Mouse (Mus musculus): ENCODE results near the gene Lmx1b.

Gene Lmx1b

DNA sequence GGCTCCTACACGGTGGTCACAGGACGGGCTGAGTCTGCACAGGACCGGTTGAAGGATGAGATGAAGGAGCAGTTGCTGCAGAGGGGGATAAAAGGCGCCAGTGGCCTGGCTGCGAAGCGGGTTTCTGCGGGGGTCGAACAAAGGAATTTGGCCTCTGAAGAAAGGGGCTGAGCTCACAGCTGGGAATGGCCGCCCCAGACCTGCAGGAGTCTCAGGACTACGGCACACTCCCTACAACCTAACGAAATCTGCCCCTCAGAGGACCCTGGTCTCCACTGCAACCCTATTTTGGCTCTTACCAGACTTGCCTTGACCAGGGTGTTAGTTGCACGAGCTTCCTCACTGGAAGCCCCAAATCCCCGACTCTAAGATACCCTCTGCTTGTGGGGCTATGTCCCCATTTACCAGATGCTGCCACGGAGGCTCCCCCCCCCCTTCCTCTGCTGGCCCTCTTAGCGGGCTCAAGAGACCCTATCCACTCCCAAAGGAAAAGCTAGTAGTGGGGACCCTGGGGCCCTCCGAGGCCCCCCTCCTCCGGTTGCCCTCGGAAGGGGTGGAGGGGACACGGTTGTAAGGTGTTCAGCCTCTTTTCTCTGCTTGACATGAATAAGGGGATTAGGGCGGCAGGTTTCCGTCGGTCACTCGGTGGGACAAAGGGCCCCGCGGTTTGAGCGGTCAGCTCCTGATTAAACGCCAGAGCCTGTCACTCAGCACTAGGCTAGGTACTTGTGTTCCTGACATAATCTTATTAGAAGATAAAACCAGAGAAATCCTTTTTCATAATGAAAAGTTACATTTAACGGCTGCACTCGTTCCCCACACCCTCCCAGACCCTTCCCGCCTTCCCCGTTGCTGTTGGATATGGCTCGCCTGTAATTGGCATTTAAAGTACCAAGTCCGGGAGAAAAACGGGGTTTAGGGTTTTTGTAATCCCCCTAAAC lies 10.0 kb downstream of the Lmx1b start:
- DNase-seq (ENCODE audit: low read depth, low spot score): no peak

DNA sequence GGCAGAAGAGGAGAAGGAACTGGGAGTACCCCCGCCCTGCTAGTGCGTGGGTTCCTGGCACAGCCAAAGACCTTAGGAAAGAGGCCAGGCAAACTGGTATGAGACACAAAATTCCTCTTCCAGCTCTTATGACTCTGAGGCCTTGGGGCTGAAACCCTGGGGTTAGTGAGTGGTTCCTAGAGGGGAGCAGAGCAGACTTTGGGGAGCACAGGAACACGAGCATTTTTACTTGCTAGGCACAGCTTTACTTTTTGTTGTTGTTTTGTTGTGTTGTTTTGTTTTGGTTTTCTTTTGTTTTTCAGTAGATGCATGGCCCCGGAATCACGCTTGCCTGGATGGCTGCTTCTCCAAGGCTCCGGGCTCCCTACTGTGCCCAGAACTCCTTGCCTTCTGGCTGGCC lies 10.7 kb downstream of the Lmx1b start:
- no peak for DNase-seq (ENCODE audit: low read depth, low spot score)

- DNase-seq (ENCODE audit: low read depth, low spot score): no peak
Observed at GRCm38 (mm10) chr2:33628791-33629190, 11.5 kb downstream of the Lmx1b start.

- no peak for DNase-seq (ENCODE audit: low read depth, low spot score)
Observed at GRCm38 (mm10) chr2:33627058-33627375, 13.3 kb downstream of the Lmx1b start.

DNA sequence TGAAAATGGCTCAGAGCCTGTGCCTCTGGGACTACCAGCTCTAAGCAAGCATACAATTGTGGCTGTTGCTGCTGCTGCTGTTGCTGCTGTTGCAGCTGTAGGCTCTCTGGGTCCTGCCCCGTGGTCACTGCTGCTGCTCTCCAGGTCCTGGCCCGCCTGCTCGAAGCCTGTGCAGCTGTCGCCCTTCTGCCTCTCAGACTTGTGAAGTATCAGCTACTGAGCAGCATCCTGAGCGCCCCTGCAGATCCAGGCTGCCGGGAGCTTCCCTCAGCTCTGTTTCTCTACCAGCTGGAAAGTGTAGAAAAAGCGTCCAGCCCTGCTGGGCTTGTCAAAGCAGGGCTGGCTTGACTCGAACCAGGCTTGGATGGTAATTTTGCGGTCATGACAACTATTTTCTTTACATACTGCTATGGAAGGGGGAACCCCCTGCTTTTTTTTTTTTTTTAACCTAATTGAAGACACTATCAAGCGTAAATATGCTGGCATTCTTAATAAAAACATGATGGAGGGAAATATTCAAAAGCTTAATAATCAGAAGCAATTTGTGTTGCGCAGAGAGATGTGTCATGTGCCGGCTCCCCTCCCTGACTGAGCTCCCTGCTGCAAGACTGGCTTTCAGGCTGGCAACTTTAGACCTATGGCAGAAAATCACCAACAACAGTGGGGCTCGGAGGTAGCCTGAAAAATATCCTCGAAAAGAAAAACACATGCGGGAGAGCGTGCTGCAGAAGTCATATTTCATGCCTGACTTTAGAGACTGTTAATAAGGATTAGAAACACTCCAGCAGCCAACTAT lies 13.9 kb downstream of the Lmx1b start:
- DNase-seq (ENCODE audit: low read depth, low spot score): no peak

DNA sequence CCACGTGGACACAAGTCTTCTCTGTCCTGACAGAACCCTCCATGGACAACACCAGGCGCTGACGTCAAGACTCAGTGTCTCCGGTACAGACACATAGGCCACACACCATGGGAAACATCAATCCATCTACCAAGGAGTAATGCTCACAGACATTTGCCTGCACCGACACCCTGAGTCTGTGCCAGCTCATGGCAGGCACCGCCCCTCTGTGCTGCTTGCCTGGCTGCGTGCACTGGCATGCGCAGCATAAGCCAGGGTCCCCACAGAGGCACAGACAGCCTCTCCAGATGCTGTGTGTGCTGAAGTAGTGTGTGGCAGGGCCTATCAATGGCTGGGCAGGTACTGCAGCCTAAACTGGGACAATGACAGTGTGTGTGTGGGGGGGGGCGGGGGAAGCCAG lies 22.6 kb downstream of the Lmx1b start:
- DNase-seq (ENCODE audit: low read depth, low spot score): no peak

DNA sequence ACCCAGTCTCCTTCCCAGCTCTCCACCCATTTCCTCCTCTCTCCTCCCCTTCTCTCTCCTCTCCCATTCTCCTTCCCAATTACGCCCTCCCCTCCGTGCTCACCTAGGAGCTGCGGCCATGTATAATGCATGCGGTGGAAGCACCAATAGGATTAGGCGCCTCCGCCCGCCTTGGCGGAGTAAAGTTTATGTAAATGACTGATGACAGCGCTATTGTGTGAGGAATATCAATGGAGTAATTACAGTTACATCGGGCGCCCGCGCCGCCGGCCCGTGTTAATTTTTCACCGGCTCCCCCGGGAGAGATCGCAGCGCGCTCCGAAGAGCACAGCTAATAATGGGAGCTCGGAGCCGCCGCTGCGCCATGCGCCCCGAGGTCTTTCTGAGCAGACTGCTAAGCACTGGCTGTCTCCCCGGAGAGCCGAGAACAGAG lies 23.9 kb downstream of the Lmx1b start:
- DNase-seq (ENCODE audit: low read depth, low spot score): no peak

- no peak for DNase-seq (ENCODE audit: low read depth, low spot score)
Observed at GRCm38 (mm10) chr2:33615843-33616344, 24.4 kb downstream of the Lmx1b start.

DNA sequence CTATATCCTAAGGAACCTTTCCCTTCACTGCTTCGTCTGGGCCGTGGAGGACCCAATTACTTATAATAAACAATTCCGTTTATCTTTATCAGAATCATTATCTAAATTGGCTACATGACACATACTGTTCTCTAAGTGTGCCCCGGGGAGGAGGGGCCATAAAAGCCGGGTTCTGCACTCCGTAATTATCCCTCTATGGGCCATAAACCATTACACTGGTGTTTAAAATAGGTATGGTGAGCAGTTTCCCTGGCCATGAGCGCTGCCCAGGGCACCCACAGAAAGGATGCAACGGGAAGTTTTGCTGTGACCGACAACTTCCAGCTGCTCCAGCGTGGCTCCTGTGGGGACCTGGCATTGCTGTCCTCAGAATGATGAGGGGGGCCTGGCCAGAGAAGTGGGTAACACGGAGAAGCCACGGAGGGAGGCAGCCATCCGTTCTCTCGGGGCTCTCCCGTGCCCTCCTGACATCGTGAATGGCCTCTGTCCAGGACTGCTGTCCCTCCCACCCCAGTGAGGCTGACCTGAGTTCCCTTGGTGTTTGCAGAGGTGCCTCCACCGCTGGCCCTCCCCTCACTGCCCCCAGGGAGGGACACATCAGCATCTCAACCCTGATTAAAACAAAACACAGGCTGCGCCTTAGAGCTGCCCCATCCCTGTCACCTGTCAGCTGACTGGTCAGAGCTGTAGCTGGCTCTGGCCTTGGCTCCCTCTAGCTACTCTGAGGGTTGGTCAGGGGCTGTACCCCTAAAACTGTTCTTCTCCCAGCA lies 34.6 kb downstream of the Lmx1b start:
- no peak for DNase-seq (ENCODE audit: low read depth, low spot score)

GRCm38 (mm10) chr2:33604846-33605486 lies 35.3 kb downstream of the Lmx1b start:
- no peak for DNase-seq (ENCODE audit: low read depth, low spot score)

GRCm38 (mm10) chr2:33600520-33600919 lies 39.8 kb downstream of the Lmx1b start:
- no peak for DNase-seq (ENCODE audit: low read depth, low spot score)

DNA sequence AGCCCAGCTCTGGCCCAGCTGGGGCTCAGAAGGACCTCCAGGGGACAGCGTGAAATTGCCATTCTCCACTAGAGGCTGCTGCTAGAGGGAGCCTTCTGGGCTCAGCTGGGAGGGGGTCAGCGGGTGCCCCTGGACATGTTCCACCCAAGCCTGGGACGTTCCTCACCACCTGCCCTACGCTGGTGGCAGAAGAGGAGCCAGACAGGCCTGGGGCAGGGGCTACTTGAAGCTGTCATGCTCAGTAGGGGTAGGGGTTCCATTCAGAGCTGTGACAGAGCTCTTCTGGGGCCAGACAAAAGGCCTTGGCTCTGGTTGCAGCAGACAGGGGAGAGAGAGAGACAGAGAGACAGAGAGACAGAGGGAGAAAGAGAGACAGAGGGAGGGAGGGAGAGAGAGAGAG lies 42.9 kb downstream of the Lmx1b start:
- no peak for DNase-seq (ENCODE audit: low read depth, low spot score)

- DNase-seq (ENCODE audit: low read depth, low spot score): no peak
Observed at GRCm38 (mm10) chr2:33595085-33595423, 45.3 kb downstream of the Lmx1b start.

- no peak for DNase-seq (ENCODE audit: low read depth, low spot score)
Observed at GRCm38 (mm10) chr2:33594181-33595084, 45.9 kb downstream of the Lmx1b start.

GRCm38 (mm10) chr2:33592931-33593555 lies 47.3 kb downstream of the Lmx1b start:
- DNase-seq (ENCODE audit: low read depth, low spot score): peak; percentile 63

DNA sequence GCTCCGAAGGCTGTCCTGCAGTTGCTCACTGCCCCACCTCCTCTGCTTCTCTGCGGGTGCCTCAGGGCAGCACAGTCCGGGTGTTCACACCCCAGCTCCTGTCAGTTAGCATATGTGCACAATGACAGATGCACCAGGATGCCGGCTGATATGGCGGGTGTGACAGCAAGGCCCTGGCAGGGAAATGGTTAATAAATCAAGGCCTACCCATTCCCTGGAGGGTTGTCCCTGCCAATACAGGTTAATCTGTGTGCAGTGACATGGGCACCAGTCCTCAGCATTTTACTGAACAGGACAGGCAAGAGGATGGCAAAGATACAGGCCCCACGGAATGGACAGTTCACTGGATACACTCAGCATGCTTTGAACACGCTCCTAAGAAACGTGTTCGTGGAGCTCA lies 51.0 kb downstream of the Lmx1b start:
- DNase-seq (ENCODE audit: low read depth, low spot score): no peak

DNA sequence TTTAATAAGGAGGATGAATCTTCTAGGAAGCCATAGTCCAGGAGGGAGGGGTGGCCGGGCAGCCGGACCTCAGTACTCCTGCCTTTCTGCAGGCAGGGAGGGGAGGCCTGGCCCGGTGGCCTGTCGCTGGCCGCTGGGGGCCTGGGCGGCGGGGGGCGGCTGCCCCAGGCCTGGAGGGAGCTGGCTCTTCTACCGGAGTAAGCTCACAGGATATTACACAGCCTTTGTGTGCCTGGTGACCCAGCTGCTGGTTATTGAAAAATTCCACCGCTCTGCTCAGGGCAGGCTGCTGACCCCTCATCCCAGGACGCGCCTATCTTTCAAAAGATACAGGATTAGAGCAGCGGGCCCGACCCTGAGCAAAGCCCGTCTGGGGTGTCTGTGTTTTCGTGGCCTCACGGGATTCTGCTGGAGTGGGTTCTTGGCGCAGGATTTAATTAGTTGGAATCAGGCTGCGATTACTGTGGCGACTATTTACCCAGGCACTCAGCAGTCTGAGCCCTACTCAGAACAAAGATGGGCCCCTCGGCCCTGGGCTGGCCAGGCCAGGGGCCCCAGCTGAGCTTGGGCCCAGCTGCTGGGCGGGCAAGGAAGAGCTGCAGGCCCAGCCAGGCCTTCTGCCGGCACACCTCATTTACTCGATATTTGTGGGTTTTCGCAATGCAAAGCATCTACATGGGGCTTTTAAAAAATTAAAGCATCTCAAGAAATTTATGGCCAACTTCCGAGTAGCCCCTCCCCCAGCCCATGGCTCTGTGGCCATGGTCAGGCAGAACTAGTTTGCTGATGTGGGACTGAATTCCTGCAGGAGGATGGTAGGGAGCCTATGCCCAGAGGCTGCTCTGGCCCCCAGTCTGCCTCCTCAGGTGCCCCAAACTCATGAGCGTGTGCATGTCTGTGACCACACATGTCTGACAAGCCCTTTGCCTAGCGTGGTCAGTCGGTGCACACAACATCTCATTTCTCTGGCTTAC lies 55.1 kb downstream of the Lmx1b start:
- DNase-seq (ENCODE audit: low read depth, low spot score): no peak

DNA sequence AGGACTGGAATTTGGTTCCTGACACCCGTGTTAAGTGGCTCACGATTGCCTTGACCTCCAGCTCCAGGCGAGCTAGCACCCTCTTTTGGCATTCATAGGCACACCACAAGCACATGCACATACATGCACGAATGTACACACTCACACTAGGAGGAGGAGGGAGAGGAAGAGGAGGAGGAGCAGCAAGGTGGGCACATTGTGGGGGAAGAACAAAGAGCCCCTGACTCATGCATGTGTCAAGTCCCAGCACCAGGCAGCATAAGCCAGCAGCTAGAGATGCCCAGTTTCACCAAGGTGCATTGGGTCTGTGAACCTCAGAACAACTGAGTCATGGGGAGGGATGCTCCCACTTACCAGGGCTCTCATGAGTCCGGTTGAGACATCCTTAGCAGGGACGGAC lies 56.5 kb downstream of the Lmx1b start:
- no peak for DNase-seq (ENCODE audit: low read depth, low spot score)

DNA sequence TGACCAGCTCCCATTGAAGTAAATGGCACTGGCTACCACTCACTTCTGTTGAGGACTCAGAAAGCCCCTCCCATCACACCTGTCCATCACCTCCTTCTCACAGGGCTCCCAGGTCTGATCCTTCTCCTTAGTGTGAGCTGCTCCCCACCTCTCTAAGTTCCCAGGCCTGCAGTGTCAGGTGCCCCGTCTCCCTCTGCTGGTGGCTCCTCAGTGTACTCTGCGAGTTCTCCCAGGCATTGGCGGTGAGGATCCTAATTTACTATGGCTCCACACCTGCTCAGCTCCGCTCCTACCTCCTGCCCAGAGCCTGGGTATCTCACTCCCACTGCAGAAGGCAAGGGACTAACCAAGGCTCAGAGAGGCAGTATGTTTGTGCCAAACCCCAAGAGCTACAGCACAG lies 57.0 kb downstream of the Lmx1b start:
- no peak for DNase-seq (ENCODE audit: low read depth, low spot score)
